Mouse (Mus musculus): ENCODE measurements around the gene Kcne1.

DNA sequence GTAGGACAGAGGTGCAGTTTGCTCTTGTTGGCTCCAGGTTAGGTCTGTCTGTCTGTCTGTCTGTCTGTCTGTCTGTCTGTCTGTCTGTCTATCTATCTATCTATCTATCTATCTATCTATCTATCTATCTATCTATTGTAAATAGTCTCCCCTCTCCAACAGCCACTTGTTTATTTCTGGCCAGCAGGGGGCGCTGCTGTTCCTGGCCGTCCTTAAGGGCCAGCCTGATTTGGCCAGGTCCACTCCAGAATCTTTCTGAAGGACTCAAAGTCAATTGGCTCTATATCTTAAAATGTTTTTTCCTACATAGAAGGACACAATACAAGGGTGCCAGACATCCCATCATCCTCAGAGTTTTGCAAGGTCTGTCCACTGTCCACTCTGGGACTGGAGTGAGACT, 25.8 kb upstream of the Kcne1 start:
- TF ChIP-seq POLR2A (IDR thresholded peaks at IDR 0.05; ENCODE audit: low read depth, low read length) (no peak), CTCF (IDR thresholded peaks at IDR 0.05; ENCODE audit: extremely low read depth, insufficient read length, insufficient replicate concordance, low read depth, low read length) (peak; percentile 74; the same call in 1 of the 2 replicates)
